Mouse (Mus musculus) CH12.LX (cell line): ENCODE results near the gene Hs3st3b1. TPM values are rescaled to one million over a fixed set of nuclear protein-coding genes. Genes with fewer than 3 reads are reported as not detected.

Experiments
- DNase-seq: peaks from one replicate; pipeline ENCODE4 v3.0.0-alpha.2; 2013; ENCODE audit errors: extremely low read depth
- H3K27ac ChIP-seq: 2 replicates; pipeline ENCODE4 v1.5.1; 2012; ENCODE audit warnings: low read depth, mild to moderate bottlenecking, control low read depth, moderate library complexity; ENCODE audit not compliant: insufficient read depth
- H3K27me3 ChIP-seq: replicated peaks from 2 replicates; pipeline ENCODE3; 2012; ENCODE audit warnings: inconsistent platforms
- H3K36me3 ChIP-seq, 2 experiments: replicated peaks in 1 of 2; 2 replicates each; pipeline versions ENCODE3 to v1.6.1; 2012; ENCODE audit warnings: inconsistent platforms in 1 of 2, low read length in 1 of 2, mild to moderate bottlenecking in 1 of 2, mixed read lengths in 1 of 2, moderate library complexity in 1 of 2; ENCODE audit not compliant: control insufficient read depth in 1 of 2, insufficient read depth in 1 of 2
- H3K4me1 ChIP-seq, 2 experiments: 2 replicates each; pipeline ENCODE4 v1.6.1; 2012; ENCODE audit warnings: inconsistent platforms in 1 of 2, moderate library complexity in 1 of 2; ENCODE audit not compliant: insufficient read depth in 2 of 2, control insufficient read depth in 1 of 2
- H3K4me2 ChIP-seq: 2 replicates; pipeline ENCODE4 v1.6.1; 2012; ENCODE audit warnings: low read depth, mild to moderate bottlenecking, control low read depth; ENCODE audit not compliant: poor library complexity, insufficient read depth, severe bottlenecking
- H3K4me3 ChIP-seq, 3 experiments: fragments of 150-350 bp in 1 of 3; sonication (generic) in 1 of 3; replicated peaks in 1 of 3; 2 replicates each; pipeline versions ENCODE3 to v1.5.1; 2011 to 2012; ENCODE audit warnings: low read depth in 2 of 3, low read length in 2 of 3, mild to moderate bottlenecking in 2 of 3, moderate library complexity in 2 of 3, control low read depth in 1 of 3, improper control_type of control experiment in 1 of 3, inconsistent platforms in 1 of 3, mixed read lengths in 1 of 3; ENCODE audit not compliant: poor library complexity in 1 of 3
- H3K79me2 ChIP-seq: replicated peaks from 2 replicates; pipeline ENCODE4 v1.6.1; 2012; ENCODE audit warnings: mild to moderate bottlenecking, moderate library complexity; ENCODE audit not compliant: control insufficient read depth, poor library complexity, insufficient read depth, severe bottlenecking; ENCODE audit errors: extremely low read depth
- H3K9ac ChIP-seq: 2 replicates; pipeline ENCODE4 v1.6.1; 2012; ENCODE audit warnings: low read depth, mild to moderate bottlenecking, control low read depth, moderate library complexity; ENCODE audit not compliant: insufficient read depth
- H3K9me3 ChIP-seq: replicated peaks from 2 replicates; pipeline ENCODE3; 2012; ENCODE audit warnings: low read length, inconsistent platforms, mixed read lengths
- CHD2 ChIP-seq: IDR thresholded peaks from 2 replicates; pipeline ENCODE4 v1.6.1; 2011; ENCODE audit warnings: low read length, improper control_type of control experiment
- ELF1 ChIP-seq: IDR thresholded peaks from 2 replicates; pipeline ENCODE4 v1.6.1; 2014; ENCODE audit warnings: low read depth, mild to moderate bottlenecking, inconsistent platforms, low read length, improper control_type of control experiment
- GABPA ChIP-seq: IDR thresholded peaks from 2 replicates; pipeline ENCODE4 v1.6.1; 2012; ENCODE audit warnings: low read depth, low read length, improper control_type of control experiment, inconsistent platforms; ENCODE audit not compliant: insufficient replicate concordance
- IRF4 ChIP-seq: IDR thresholded peaks from 2 replicates; pipeline ENCODE4 v1.6.1; 2014; ENCODE audit warnings: low read depth, mild to moderate bottlenecking, inconsistent platforms, low read length, improper control_type of control experiment
- JUND ChIP-seq: conservative IDR thresholded peaks from 2 replicates; pipeline ENCODE4 v1.6.1; 2011; ENCODE audit warnings: low read depth, low read length, improper control_type of control experiment
- KAT2A ChIP-seq: IDR thresholded peaks from 2 replicates; pipeline ENCODE4 v1.6.1; 2012; ENCODE audit warnings: low read length, improper control_type of control experiment, inconsistent platforms; ENCODE audit not compliant: insufficient replicate concordance
- MAFK ChIP-seq: IDR thresholded peaks from 2 replicates; pipeline ENCODE4 v1.6.1; 2011; ENCODE audit warnings: low read length, improper control_type of control experiment; ENCODE audit not compliant: insufficient replicate concordance
- MAX ChIP-seq: IDR thresholded peaks from 2 replicates; pipeline ENCODE4 v1.6.1; 2011; ENCODE audit warnings: low read length, improper control_type of control experiment
- MAZ ChIP-seq: IDR thresholded peaks from 2 replicates; pipeline ENCODE4 v1.6.1; 2012; ENCODE audit warnings: low read depth, mild to moderate bottlenecking, inconsistent platforms, low read length, improper control_type of control experiment, moderate library complexity
- MEF2A ChIP-seq: IDR thresholded peaks from 2 replicates; pipeline ENCODE4 v1.6.1; 2014; ENCODE audit warnings: low read depth, mild to moderate bottlenecking, inconsistent platforms, low read length, improper control_type of control experiment, borderline replicate concordance
- MXI1 ChIP-seq: IDR thresholded peaks from 2 replicates; pipeline ENCODE4 v1.6.1; 2011; ENCODE audit warnings: mild to moderate bottlenecking, low read depth, low read length, improper control_type of control experiment
- MYC ChIP-seq: IDR thresholded peaks from 2 replicates; pipeline ENCODE4 v1.6.1; 2011; ENCODE audit warnings: low read depth, mild to moderate bottlenecking, improper control_type of control experiment, low read length
- POLR2AphosphoS2 ChIP-seq: IDR thresholded peaks from 2 replicates; pipeline ENCODE4 v1.6.1; 2011; ENCODE audit warnings: low read depth, low read length, improper control_type of control experiment
- RAD21 ChIP-seq: IDR thresholded peaks from 2 replicates; pipeline ENCODE4 v1.6.1; 2011; ENCODE audit warnings: low read depth, mild to moderate bottlenecking, low read length, improper control_type of control experiment, moderate library complexity
- RCOR1 ChIP-seq: conservative IDR thresholded peaks from 2 replicates; pipeline ENCODE4 v1.6.1; 2012; ENCODE audit warnings: low read depth, mild to moderate bottlenecking, inconsistent platforms, low read length, improper control_type of control experiment
- TBP ChIP-seq: conservative IDR thresholded peaks from 2 replicates; pipeline ENCODE4 v1.6.1; 2011; ENCODE audit warnings: low read depth, low read length, improper control_type of control experiment
- TCF12 ChIP-seq: IDR thresholded peaks from 2 replicates; pipeline ENCODE4 v1.6.1; 2014; ENCODE audit warnings: low read depth, mild to moderate bottlenecking, inconsistent platforms, low read length, improper control_type of control experiment
- USF1 ChIP-seq: IDR thresholded peaks from 2 replicates; pipeline ENCODE4 v1.6.1; 2014; ENCODE audit warnings: low read depth, mild to moderate bottlenecking, inconsistent platforms, low read length, improper control_type of control experiment
- ZC3H11A ChIP-seq: IDR thresholded peaks from 2 replicates; pipeline ENCODE4 v1.6.1; 2012; ENCODE audit warnings: low read depth, mild to moderate bottlenecking, inconsistent platforms, low read length, improper control_type of control experiment
- ZKSCAN1 ChIP-seq: IDR thresholded peaks from 2 replicates; pipeline ENCODE4 v1.6.1; 2012; ENCODE audit warnings: low read depth, inconsistent platforms, low read length, improper control_type of control experiment, borderline replicate concordance
- ZMIZ1 ChIP-seq: IDR thresholded peaks from 2 replicates; pipeline ENCODE4 v1.6.1; 2012; ENCODE audit warnings: low read depth, mild to moderate bottlenecking, inconsistent platforms, low read length, improper control_type of control experiment
- ZNF384 ChIP-seq: IDR thresholded peaks from 2 replicates; pipeline ENCODE4 v1.6.1; 2012; ENCODE audit warnings: low read depth, low read length, improper control_type of control experiment, inconsistent platforms
- dilution Hi-C: fragments of 300-500 bp; cut with MboI; formaldehyde crosslinking; loops from 2 replicates; pipeline ENCODE4 v1.14.3; 2020; ENCODE audit warnings: low sequenced_read_pairs; ENCODE audit not compliant: extremely low pct_unique_long_range_greater_than_20kb, extremely low pct_ligation_motif_present
- in situ Hi-C: fragments of 300-500 bp; cut with MboI; formaldehyde crosslinking; loops from 3 replicates; pipeline ENCODE4 v1.14.3; 2019; ENCODE audit warnings: low sequenced_read_pairs, low pct_ligation_motif_present, low pct_unique_long_range_greater_than_20kb, mixed read lengths
- polyA plus RNA-seq: library from polyadenylated mRNA; unstranded; fragments of >175 nt; gene quantifications from 2 replicates; pipeline ENCODE4 v1.2.1, GENCODE M21; 2012; ENCODE audit warnings: low read depth; ENCODE audit not compliant: insufficient read length
- total RNA-seq, 2 experiments: library from RNA; depleted of rRNA; stranded (reverse); fragments of 300-350 nt in 1 of 2; fragments of >200 nt in 1 of 2; gene quantifications; 2 replicates each; pipeline ENCODE4 v1.2.3; 2012 to 2014

Gene Hs3st3b1
- total and polyA plus RNA-seq, 3 experiments, result 1.1 to 2.0 (median 2.0) TPM

DNA sequence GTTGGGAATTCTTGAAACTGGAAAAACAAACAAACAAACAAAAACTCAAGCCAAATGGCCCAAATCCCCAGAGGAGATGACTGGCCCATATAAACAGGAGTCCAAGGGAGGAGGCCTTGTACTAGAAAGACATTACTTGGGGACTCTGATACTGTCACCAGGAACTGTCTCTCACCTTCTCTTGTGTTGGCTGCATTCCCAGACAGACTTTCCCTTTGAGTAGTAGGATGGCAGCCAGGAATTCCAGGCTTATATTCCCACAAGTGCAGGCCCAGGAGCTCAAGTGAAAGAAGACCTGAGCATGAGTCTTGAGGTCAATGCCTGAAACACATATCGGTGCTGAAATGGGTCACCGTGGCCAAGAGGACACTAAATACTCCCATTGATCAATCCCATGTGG is 24.9 kb upstream of the Hs3st3b1 start:
- Histone ChIP-seq H3K27ac (no peak overlapping the region), H3K4me3 (no peak overlapping the region), H3K9me3 (peaks cover 4% of the 10 kb centered on the region), H3K9ac (no peak overlapping the region), H3K27me3 (no peaks in the 10 kb centered on the region), H3K36me3 (no peaks in the 10 kb centered on the region), H3K4me2 (no peak overlapping the region)
- in situ Hi-C loops, result no loop called here
- TF ChIP-seq ELF1 (no peak), IRF4 (no peak), ZC3H11A (no peak), MEF2A (no peak), CHD2 (no peak), MXI1 (no peak)
- TF ChIP-seq, all 38 proteins: peak for 0
- Histone ChIP-seq H3K4me1 (peaks cover 0 to 2% of the 10 kb centered on the region in 2 experiments; a peak in 1 of 4 replicates), H3K79me2 (no peaks in the 10 kb centered on the region)
- DNase-seq, result no peak
- dilution Hi-C loops, result no loop called here

DNA sequence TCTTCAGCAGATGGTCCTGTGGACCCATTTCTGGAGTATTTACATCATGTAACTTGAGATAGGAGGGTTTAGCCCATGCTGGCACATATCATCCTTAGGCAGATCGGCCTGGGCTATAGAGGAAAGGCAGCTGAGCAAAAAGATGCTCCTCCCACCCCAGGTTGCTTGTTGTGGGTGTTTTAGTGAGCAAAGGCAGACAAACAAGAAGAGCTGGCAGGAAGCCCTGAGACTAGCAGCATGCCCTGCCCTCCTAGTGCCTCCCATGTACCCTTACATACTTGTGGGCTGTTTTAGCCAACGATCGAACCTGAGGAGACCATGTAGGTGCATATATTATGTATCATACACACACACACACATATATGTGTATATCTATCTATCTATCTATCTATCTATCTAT is 21.9 kb upstream of the Hs3st3b1 start:
- H3K4me1 ChIP-seq, result no peaks in the 10 kb centered on the region
- H3K4me2 ChIP-seq, result no peak overlapping the region
- no peaks in the 10 kb centered on the region for H3K79me2 ChIP-seq
- H3K27me3 ChIP-seq, result peaks cover 2% of the 10 kb centered on the region
- H3K36me3 ChIP-seq, result no peaks in the 10 kb centered on the region
- dilution Hi-C loops (no loop called here), in situ Hi-C loops (no loop called here)
- no peak overlapping the region for H3K4me3 ChIP-seq
- no peak for DNase-seq
- peaks cover 4% of the 10 kb centered on the region for H3K9me3 ChIP-seq
- no peak overlapping the region for H3K27ac ChIP-seq
- TF ChIP-seq ZNF384, result no peak
- no peak for TF ChIP-seq USF1
- TF ChIP-seq KAT2A, result no peak
- TF ChIP-seq MAFK, result no peak
- no peak for TF ChIP-seq RAD21
- TF ChIP-seq MYC, result no peak
- no peak for TF ChIP-seq ZC3H11A
- no peak for TF ChIP-seq MAX
- no peak for TF ChIP-seq GABPA
- TF ChIP-seq TCF12, result no peak
- no peak for TF ChIP-seq ZMIZ1
- TF ChIP-seq JUND, result no peak
- no peak for TF ChIP-seq CHD2
- no peak for TF ChIP-seq ZKSCAN1
- no peak for TF ChIP-seq RCOR1
- no peak for TF ChIP-seq IRF4
- TF ChIP-seq TBP, result no peak
- TF ChIP-seq POLR2AphosphoS2, result no peak
- no peak for TF ChIP-seq MAZ
- no peak overlapping the region for H3K9ac ChIP-seq
